Mouse (Mus musculus) kidney, adult 11 months (tissue): ENCODE measurements around the gene Wfdc12.
A peak's percentile ranks its signal among the peaks of the same experiment; 100 is the strongest.

Experiments used
- DNase-seq: peaks from one replicate; pipeline ENCODE4 v3.0.0; 2022

Gene Wfdc12

GRCm38 (mm10) chr2:164174649-164175395, 15.6 kb downstream of the Wfdc12 start:
- DNase-seq = no peak

GRCm38 (mm10) chr2:164173394-164173793, 17.0 kb downstream of the Wfdc12 start:
- DNase-seq = no peak

- no peak for DNase-seq
Measured at GRCm38 (mm10) chr2:164170902-164171301, 19.5 kb downstream of the Wfdc12 start, which contains the start of gene Kcns1. TSS of gene Kcns1 (minus strand) at chr2:164171113.

GRCm38 (mm10) chr2:164170326-164170725, 20.1 kb downstream of the Wfdc12 start:
- no peak for DNase-seq

GRCm38 (mm10) chr2:164168571-164168946, 21.8 kb downstream of the Wfdc12 start:
- no peak for DNase-seq

- no peak for DNase-seq
Measured at GRCm38 (mm10) chr2:164167752-164168570, 22.4 kb downstream of the Wfdc12 start.

- DNase-seq = no peak
Measured at GRCm38 (mm10) chr2:164164941-164165340, 25.5 kb downstream of the Wfdc12 start.

GRCm38 (mm10) chr2:164161515-164162055, 28.8 kb downstream of the Wfdc12 start:
- no peak for DNase-seq

- DNase-seq = no peak
Measured at GRCm38 (mm10) chr2:164158838-164159237, 31.6 kb downstream of the Wfdc12 start.

- no peak for DNase-seq
Measured at GRCm38 (mm10) chr2:164156158-164156557, 34.2 kb downstream of the Wfdc12 start.

- DNase-seq = no peak
Measured at GRCm38 (mm10) chr2:164154007-164154406, 36.4 kb downstream of the Wfdc12 start.

- DNase-seq = no peak
Measured at GRCm38 (mm10) chr2:164152341-164152740, 38.1 kb downstream of the Wfdc12 start.

GRCm38 (mm10) chr2:164150086-164150760, 40.2 kb downstream of the Wfdc12 start:
- no peak for DNase-seq

GRCm38 (mm10) chr2:164146556-164146955, 43.9 kb downstream of the Wfdc12 start:
- DNase-seq = no peak

GRCm38 (mm10) chr2:164144541-164144940, 45.9 kb downstream of the Wfdc12 start:
- DNase-seq = no peak

- peak; percentile 34 for DNase-seq
Measured at GRCm38 (mm10) chr2:164144025-164144424, 46.4 kb downstream of the Wfdc12 start.

- no peak for DNase-seq
Measured at GRCm38 (mm10) chr2:164142021-164142420, 48.4 kb downstream of the Wfdc12 start.
